Mouse (Mus musculus) limb, embryonic 14.5 days (tissue): Measurements from ENCODE around the gene Degs2. TPM values are rescaled to one million over a fixed set of nuclear protein-coding genes. Genes with fewer than 3 reads are reported as not detected.

ENCODE experiments used
- ATAC-seq: fragments of 200-750 bp; cut with Nextera tagmentation; 2 replicates; pipeline ENCODE4 v1.8.0; 2017; ENCODE audit warnings: low read depth, moderate number of reproducible peaks, moderate TSS enrichment; ENCODE audit not compliant: low FRiP score
- DNase-seq: peaks from one replicate; pipeline ENCODE4 v3.0.0-alpha.2; 2015; ENCODE audit warnings: low spot score
- H3K27ac ChIP-seq: fragments of 300-500 bp; sonication (generic); replicated peaks from 2 replicates; pipeline ENCODE4 v1.5.1; 2014; ENCODE audit warnings: low read depth, mild to moderate bottlenecking, low read length, moderate library complexity, mixed read lengths
- H3K27me3 ChIP-seq: fragments of 300-500 bp; sonication (generic); 2 replicates; pipeline ENCODE4 v1.6.1; 2014; ENCODE audit warnings: low read length, mixed read lengths; ENCODE audit not compliant: control insufficient read depth, insufficient read depth
- H3K36me3 ChIP-seq: fragments of 300-500 bp; sonication (generic); 2 replicates; pipeline ENCODE4 v1.6.1; 2014; ENCODE audit warnings: mild to moderate bottlenecking, low read length, moderate library complexity, mixed read lengths; ENCODE audit not compliant: control insufficient read depth, insufficient read depth
- H3K4me1 ChIP-seq: fragments of 300-500 bp; sonication (generic); 2 replicates; pipeline ENCODE4 v1.6.1; 2014; ENCODE audit warnings: antibody characterized with exemption, low read length, mixed read lengths; ENCODE audit not compliant: control insufficient read depth, insufficient read depth
- H3K4me2 ChIP-seq: fragments of 300-500 bp; sonication (generic); replicated peaks from 2 replicates; pipeline ENCODE4 v1.6.1; 2014; ENCODE audit warnings: low read depth, mild to moderate bottlenecking, low read length, moderate library complexity; ENCODE audit not compliant: severe bottlenecking
- H3K4me3 ChIP-seq: fragments of 300-500 bp; sonication (generic); replicated peaks from 2 replicates; pipeline ENCODE4 v1.5.1; 2014; ENCODE audit warnings: low read length
- H3K9ac ChIP-seq: fragments of 300-500 bp; sonication (generic); 2 replicates; pipeline ENCODE4 v1.6.1; 2014; ENCODE audit warnings: mild to moderate bottlenecking, low read depth, low read length, moderate library complexity; ENCODE audit not compliant: severe bottlenecking
- H3K9me3 ChIP-seq: fragments of 300-500 bp; sonication (generic); 2 replicates; pipeline ENCODE4 v1.6.1; 2016; ENCODE audit warnings: low read length; ENCODE audit not compliant: control insufficient read depth
- POLR2A ChIP-seq: fragments of 200-500 bp; IDR thresholded peaks from 2 replicates; pipeline ENCODE4 v1.8.0; 2012; ENCODE audit warnings: inconsistent platforms, mild to moderate bottlenecking, moderate library complexity, borderline replicate concordance; ENCODE audit not compliant: insufficient read depth, insufficient read length; ENCODE audit errors: extremely low read depth
- WGBS: fragments of 180-500 bp; shearing (Covaris S2); extraction: QIAGEN DNeasy Blood & Tissue Kit; methylation state at CpG from one replicate; pipeline ENCODE4 v1.1.7; 2014; 5-methylcytosine and 5-hydroxymethylcytosine counted together
- polyA plus RNA-seq, 2 experiments: library from polyadenylated mRNA; depleted of rRNA in 1 of 2; stranded (reverse) in 1 of 2; unstranded in 1 of 2; fragments of >200 nt; fragmentation: Nextera tagmentation in 1 of 2; extraction: Ambion mirVana in 1 of 2; gene quantifications; 2 replicates each; pipeline versions ENCODE4 v1.2.1 to v1.2.3; 2012 to 2014

Degs2 gene
- polyA plus RNA-seq, 2 experiments = 1.1 TPM; not detected in 1

DNA sequence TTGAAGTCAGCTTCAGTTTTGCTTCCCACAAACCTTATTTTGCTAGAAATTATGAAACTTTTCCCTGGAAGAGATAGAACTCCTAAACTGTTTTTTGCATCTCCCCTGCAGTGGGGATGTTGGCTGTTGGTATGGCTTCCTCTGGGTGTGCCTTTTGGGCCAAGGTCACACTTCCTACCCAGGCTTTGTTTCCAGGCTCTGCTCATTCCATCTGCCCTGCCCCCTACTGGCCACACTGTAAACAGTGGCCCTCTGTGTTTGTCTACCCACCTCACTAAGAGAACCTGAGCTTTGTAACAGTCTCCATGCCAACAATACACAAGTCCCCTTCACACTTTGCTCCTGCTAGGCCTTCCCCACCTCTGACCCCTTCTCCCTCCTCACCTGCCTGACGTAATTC is 44.8 kb downstream of the Degs2 start:
- Histone ChIP-seq H3K27ac (no peak overlapping the region), H3K4me3 (no peak overlapping the region), H3K9ac (no peak overlapping the region), H3K27me3 (no peaks in the 10 kb centered on the region), H3K4me2 (no peak overlapping the region), H3K36me3 (peaks cover 64% of the 10 kb centered on the region), H3K9me3 (no peaks in the 10 kb centered on the region), H3K4me1 (no peaks in the 10 kb centered on the region)
- 93% methylated on average over 1 of the region's 1 CpGs for WGBS
- DNase-seq = peak; percentile 5
- TF ChIP-seq POLR2A = no peak
- no peak; the same call in 1 of the 2 replicates for ATAC-seq

DNA sequence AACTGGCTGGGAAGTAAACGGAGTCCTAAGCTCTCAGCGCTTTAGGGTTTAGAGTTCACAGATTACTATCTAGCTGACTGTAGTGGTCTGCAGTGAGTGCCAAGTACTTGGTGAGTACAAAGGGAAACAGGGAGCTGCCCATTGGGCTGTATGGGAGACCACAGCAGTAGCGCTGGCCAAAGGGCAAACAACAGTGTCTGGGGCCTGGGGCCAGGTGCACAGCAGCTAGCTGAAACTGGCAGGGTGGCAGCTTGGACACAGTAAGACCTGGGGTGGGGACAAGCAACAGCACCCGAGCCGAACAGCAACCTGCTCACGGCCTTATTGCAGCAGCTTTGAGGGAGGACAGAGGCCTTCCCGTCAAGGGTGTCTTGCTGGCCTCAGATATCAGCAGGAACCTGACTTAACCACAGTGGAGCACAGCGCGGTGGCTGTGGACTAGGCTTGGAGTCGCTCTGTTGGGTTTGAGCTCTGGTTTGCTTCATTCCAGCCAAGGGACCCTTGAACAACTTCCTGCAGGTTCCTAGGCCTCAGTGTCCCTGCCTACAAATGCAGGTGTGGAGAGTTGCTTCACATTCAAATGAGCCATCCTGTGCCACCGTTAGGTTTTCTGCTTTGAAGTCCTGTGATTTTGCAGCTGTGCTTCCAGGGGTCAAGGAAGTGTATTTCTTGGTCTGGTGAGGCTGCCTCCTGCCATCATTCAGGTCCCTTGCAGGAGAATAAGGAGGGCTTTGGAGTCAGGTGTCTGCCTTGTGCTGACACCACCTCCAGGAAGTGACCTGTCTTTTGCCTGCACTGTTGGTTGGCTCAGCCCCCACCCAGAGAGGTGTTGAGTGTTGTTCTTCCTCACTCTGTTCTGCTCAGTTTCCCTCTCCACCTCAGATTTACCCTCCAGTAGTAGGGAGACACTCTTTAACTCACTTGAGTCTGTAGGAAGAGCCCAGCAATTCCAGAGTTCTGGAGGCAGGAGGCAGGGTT is 48.5 kb downstream of the Degs2 start:
- Histone ChIP-seq H3K4me2 (no peak overlapping the region), H3K4me3 (no peak overlapping the region), H3K36me3 (peaks cover 72% of the 10 kb centered on the region), H3K27me3 (no peaks in the 10 kb centered on the region), H3K9ac (no peak overlapping the region), H3K4me1 (no peaks in the 10 kb centered on the region), H3K9me3 (no peaks in the 10 kb centered on the region), H3K27ac (no peak overlapping the region)
- no peak for TF ChIP-seq POLR2A
- ATAC-seq = no peak
- DNase-seq = no peak
- WGBS = 87% methylated on average over 11 of the region's 11 CpGs

DNA sequence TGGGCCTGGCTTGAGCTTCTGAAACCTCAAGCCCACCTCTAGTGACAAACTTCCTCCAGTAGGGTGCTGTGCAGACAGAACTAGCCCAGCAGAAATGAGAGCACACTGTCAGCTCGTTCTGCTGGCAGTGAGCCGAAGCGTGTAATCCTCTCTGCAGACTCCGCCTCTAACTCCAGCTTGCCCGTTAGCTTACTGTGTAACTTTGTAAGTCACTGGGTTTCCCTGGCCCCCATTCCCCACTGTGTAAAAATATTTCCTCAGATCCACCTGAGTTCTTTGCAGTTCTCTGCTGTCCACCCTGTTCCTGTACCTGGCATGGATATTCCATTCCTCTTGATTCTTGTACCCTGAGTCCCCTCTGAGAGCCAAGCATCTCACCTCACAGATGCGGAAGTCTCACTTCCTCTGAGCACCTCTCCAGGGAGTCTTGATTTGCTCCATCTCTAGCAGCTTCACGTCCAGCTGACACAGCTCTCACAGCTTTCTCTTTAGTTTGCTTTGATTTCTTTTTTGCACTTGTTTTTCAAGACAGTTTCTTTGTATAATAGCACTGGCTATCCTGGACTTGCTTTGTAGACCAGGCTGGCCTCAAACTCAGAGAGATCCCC is 51.0 kb downstream of the Degs2 start:
- no peak for TF ChIP-seq POLR2A
- H3K9me3 ChIP-seq = no peaks in the 10 kb centered on the region
- H3K27ac ChIP-seq = no peak overlapping the region
- no peak overlapping the region for H3K4me2 ChIP-seq
- no peak overlapping the region for H3K4me3 ChIP-seq
- no peak for ATAC-seq
- 71% methylated on average over 7 of the region's 7 CpGs for WGBS
- H3K27me3 ChIP-seq = no peaks in the 10 kb centered on the region
- peak; percentile 35 for DNase-seq
- H3K4me1 ChIP-seq = no peaks in the 10 kb centered on the region
- no peak overlapping the region for H3K9ac ChIP-seq
- H3K36me3 ChIP-seq = peaks cover 70% of the 10 kb centered on the region

DNA sequence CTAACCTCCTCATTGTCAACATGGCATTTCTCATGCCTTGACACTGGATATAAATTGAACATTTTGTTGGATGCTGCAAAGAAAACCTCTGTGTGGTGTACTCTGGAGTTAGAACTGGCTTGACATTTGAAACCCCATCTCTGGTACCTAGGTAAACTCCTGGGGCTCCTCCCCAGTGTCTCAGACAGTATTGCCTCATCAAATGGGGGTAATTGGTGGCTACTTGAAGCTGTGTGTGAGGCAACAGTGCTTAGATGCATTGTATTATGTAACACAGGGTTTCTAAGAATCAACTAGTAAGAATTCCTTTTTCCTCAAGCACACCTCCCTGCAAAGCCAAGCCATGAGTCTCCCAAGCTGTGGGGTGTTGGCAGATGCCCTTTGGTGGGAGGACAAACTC is 54.3 kb downstream of the Degs2 start:
- peaks cover 4% of the 10 kb centered on the region; the same call in 1 of the 2 replicates for H3K4me1 ChIP-seq
- no peaks in the 10 kb centered on the region for H3K9me3 ChIP-seq
- H3K27me3 ChIP-seq = no peaks in the 10 kb centered on the region
- no peak overlapping the region for H3K4me3 ChIP-seq
- H3K36me3 ChIP-seq = peaks cover 45% of the 10 kb centered on the region
- H3K27ac ChIP-seq = no peak overlapping the region
- no peak for DNase-seq
- H3K4me2 ChIP-seq = no peak overlapping the region
- no peak for ATAC-seq
- TF ChIP-seq POLR2A = no peak
- H3K9ac ChIP-seq = no peak overlapping the region

DNA sequence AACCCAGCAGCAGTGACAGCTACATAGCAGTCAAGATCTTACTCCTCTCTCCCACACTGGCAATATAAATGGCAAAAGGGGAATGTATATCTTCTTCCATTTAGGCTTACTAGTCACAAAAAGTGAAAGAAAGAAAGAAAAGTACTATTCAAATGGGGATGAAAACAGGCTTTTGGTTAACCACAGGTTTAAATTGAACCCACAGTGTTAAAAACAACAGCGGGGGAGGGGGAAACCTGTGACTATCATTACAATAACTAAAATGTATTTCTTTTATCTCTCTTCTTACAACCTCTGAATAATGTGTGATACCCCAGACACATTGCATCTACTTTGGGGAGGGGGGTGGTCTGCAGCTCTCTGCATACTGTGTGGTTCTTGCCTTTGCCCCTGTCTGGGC is 55.9 kb downstream of the Degs2 start:
- WGBS = 88% methylated on average over 1 of the region's 1 CpGs
- H3K4me2 ChIP-seq = no peak overlapping the region
- ATAC-seq (no peak), DNase-seq (no peak)
- H3K27me3 ChIP-seq = no peaks in the 10 kb centered on the region
- no peaks in the 10 kb centered on the region for H3K9me3 ChIP-seq
- no peak overlapping the region for H3K9ac ChIP-seq
- no peak for TF ChIP-seq POLR2A
- H3K27ac ChIP-seq = no peak overlapping the region
- peaks cover 4% of the 10 kb centered on the region; the same call in 1 of the 2 replicates for H3K4me1 ChIP-seq
- H3K36me3 ChIP-seq = peaks cover 31% of the 10 kb centered on the region
- no peak overlapping the region for H3K4me3 ChIP-seq
